Mouse (Mus musculus) lung, embryonic 14.5 days (tissue): ENCODE data around the gene Rapgef4. TPM values are rescaled to one million over a fixed set of nuclear protein-coding genes. Genes with fewer than 3 reads are reported as not detected.
"Not testable (repeated sequence)": the region's sequence is repeated elsewhere in the genome, so short reads cannot be mapped to it uniquely, and the experiment has no call there.

Experiments
- ATAC-seq: fragments of 200-750 bp; cut with Nextera tagmentation; 2 replicates; pipeline ENCODE4 v1.8.0; 2017; ENCODE audit warnings: mild to moderate bottlenecking, moderate TSS enrichment, moderate library complexity; ENCODE audit not compliant: insufficient read depth
- DNase-seq: peaks from one replicate; pipeline ENCODE4 v3.0.0-alpha.2; 2015
- H3K27ac ChIP-seq: fragments of 300-500 bp; sonication (generic); 2 replicates; pipeline ENCODE4 v1.5.1; 2014; ENCODE audit warnings: low read depth, mild to moderate bottlenecking, moderate library complexity
- H3K27me3 ChIP-seq: fragments of 300-500 bp; sonication (generic); 2 replicates; pipeline ENCODE4 v1.6.1; 2014; ENCODE audit warnings: low read length, control low read depth; ENCODE audit not compliant: insufficient read depth
- H3K36me3 ChIP-seq: fragments of 300-500 bp; sonication (generic); 2 replicates; pipeline ENCODE4 v1.6.1; 2014; ENCODE audit warnings: control low read depth; ENCODE audit not compliant: insufficient read depth
- H3K4me1 ChIP-seq: fragments of 300-500 bp; sonication (generic); 2 replicates; pipeline ENCODE4 v1.6.1; 2014; ENCODE audit warnings: antibody characterized with exemption, control low read depth; ENCODE audit not compliant: insufficient read depth
- H3K4me2 ChIP-seq: fragments of 300-500 bp; sonication (generic); 2 replicates; pipeline ENCODE4 v1.6.1; 2014; ENCODE audit warnings: mild to moderate bottlenecking
- H3K4me3 ChIP-seq: fragments of 300-500 bp; sonication (generic); 2 replicates; pipeline ENCODE4 v1.5.1; 2014; ENCODE audit warnings: low read depth, low read length
- H3K9ac ChIP-seq: fragments of 300-500 bp; sonication (generic); 2 replicates; pipeline ENCODE4 v1.6.1; 2014
- H3K9me3 ChIP-seq: fragments of 300-500 bp; sonication (generic); 2 replicates; pipeline ENCODE4 v1.6.1; 2016; ENCODE audit warnings: low read depth, low read length, control low read depth
- CTCF ChIP-seq: IDR thresholded peaks from 2 replicates; pipeline ENCODE4 v1.5.1; 2016; ENCODE audit warnings: antibody characterized with exemption, low read depth
- WGBS: fragments of 180-500 bp; shearing (Covaris S2); extraction: QIAGEN DNeasy Blood & Tissue Kit; methylation state at CpG from one replicate; pipeline ENCODE4 v1.1.7; 2014; 5-methylcytosine and 5-hydroxymethylcytosine counted together
- polyA plus RNA-seq: library from polyadenylated mRNA; unstranded; fragments of >200 nt; fragmentation: Nextera tagmentation; extraction: Ambion mirVana; gene quantifications from 2 replicates; pipeline ENCODE4 v1.2.1, GENCODE M21; 2014

Rapgef4 gene
- polyA plus RNA-seq, 1 experiment from 2014 or later = 3.5 TPM

DNA sequence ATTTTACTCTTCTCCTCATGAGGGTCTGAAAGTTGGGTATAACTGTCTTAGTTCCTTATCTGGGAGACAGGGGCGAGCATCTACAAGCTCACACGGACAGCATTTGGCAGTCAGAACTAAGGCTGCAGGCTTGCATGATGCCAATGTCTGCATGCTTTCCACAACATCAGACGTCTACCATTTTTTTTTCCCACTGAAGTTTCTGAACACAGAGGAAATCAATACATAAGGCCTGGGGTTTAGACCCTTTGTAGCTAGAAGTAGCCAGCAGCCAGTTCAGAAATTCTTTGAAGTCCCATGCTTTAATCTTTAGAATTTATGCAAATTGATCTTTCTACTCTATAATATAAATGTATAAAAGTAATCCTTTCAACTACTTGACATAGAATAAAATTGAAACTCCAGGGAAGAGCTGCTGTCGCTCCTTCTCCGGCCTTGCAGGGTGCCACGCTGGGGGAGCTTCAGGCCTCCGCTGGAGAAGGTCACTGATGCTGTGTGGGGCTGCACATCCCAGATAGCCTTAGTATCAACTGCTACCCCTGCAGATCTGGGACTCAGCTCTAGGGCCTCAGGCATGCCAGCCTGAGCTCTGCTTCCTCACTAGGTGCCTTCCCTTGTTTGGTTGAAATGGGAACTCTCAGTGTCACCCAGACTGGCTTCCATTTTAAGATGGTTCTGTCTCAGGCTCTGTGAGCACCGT is 148.7 kb downstream of the Rapgef4 start:
- H3K9ac ChIP-seq = no peak overlapping the region
- H3K9me3 ChIP-seq = no peaks in the 10 kb centered on the region
- H3K36me3 ChIP-seq = no peaks in the 10 kb centered on the region
- no peak overlapping the region for H3K4me2 ChIP-seq
- no peaks in the 10 kb centered on the region for H3K27me3 ChIP-seq
- no peaks in the 10 kb centered on the region for H3K4me1 ChIP-seq
- no peak overlapping the region for H3K27ac ChIP-seq
- H3K4me3 ChIP-seq = no peak overlapping the region
- DNase-seq = no peak
- WGBS = 81% methylated on average over 8 of the region's 8 CpGs
- no peak for ATAC-seq
- no peak for TF ChIP-seq CTCF

DNA sequence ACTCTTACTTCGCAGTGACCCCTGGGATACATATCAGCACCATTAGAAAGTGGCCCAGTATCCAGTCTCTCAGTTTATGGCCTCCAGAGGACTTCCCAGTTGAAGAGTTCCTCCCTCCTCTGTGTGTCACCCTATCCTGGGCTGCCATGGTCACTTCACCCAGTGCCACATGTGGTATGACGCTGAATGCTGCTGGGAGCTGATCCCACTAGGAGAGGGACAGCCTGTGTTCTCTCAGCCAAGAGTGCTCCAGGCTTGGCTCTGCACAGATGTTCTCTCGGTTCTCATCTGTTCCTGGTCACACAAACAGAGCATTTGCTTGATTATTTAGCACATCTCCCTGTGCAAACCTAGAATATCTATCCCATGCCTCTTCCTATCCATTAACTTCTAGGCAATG is 151.2 kb downstream of the Rapgef4 start:
- H3K4me1 ChIP-seq = peaks cover 3% of the 10 kb centered on the region; the same call in 1 of the 2 replicates
- no peak overlapping the region for H3K4me3 ChIP-seq
- no peak overlapping the region for H3K4me2 ChIP-seq
- no peak for TF ChIP-seq CTCF
- 84% methylated on average over 3 of the region's 3 CpGs for WGBS
- no peaks in the 10 kb centered on the region for H3K27me3 ChIP-seq
- H3K9ac ChIP-seq = no peak overlapping the region
- H3K9me3 ChIP-seq = no peaks in the 10 kb centered on the region
- ATAC-seq (no peak), DNase-seq (no peak)
- no peak overlapping the region for H3K27ac ChIP-seq
- no peaks in the 10 kb centered on the region for H3K36me3 ChIP-seq

DNA sequence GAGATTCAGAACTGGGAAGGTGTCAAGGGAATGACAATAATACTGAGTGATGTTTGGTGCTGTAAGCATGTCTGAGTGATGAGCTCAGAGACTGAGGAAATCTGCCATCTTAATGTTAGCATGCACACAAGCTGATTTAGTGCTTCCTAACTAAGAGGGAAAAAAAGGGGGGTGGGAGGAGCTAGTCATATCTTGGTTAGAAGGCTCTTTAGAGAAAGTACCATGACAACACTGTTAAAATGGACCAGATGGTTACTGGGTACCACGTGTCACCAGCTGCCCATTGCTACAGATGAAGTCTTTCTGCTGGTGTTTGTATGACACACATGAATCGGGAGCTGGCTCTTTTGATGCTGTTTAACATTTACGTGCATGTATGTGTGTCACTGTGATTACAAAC is 155.0 kb downstream of the Rapgef4 start:
- Histone ChIP-seq H3K4me3 (no peak overlapping the region), H3K36me3 (no peaks in the 10 kb centered on the region), H3K9ac (no peak overlapping the region), H3K4me1 (peaks cover 3% of the 10 kb centered on the region; the same call in 1 of the 2 replicates), H3K27ac (peak overlapping the region; percentile 22; the same call in 1 of the 2 replicates), H3K9me3 (no peaks in the 10 kb centered on the region), H3K4me2 (no peak overlapping the region), H3K27me3 (no peaks in the 10 kb centered on the region)
- DNase-seq = no peak
- TF ChIP-seq CTCF = no peak
- 53% methylated on average over 3 of the region's 3 CpGs for WGBS
- no peak for ATAC-seq

DNA sequence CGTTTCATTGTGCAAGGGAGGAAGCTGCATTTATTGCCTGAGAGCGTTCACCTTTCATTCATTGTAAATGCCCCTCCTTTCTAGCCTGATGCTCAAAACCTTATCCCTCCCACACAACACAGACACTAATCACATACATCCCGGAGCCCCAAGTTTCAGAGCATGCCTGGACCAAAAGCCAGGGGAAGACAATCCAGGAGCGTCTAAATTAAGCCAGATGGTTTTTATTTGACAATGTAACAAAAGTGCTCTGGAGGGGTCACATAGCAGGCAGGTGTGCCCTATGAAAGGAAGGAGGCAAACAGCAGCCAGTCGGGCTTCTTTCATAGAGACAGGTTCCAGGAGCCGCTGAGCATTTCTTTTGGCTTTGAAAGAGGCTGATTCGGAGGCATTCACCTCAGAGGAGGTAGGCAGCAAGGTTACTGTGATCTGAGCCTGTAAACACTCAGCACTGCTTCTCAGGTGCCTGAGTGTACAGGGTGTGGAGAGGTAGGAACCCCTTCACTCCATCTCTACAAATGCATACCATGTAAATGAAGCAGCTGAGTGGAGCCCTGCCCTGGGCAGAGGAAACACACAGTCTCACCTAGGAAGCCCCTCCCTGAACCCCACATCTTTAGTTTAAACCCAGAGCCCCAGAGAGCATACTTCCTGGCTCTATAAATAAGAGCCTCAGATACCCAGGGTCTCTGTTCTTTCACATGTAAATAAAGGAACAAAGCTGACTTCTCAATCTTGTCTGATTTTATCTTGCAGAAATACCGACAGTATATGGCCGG is 155.6 kb downstream of the Rapgef4 start:
- 45% methylated on average over 9 of the region's 9 CpGs for WGBS
- peak; percentile 66; the same call in 1 of the 2 replicates for ATAC-seq

DNA sequence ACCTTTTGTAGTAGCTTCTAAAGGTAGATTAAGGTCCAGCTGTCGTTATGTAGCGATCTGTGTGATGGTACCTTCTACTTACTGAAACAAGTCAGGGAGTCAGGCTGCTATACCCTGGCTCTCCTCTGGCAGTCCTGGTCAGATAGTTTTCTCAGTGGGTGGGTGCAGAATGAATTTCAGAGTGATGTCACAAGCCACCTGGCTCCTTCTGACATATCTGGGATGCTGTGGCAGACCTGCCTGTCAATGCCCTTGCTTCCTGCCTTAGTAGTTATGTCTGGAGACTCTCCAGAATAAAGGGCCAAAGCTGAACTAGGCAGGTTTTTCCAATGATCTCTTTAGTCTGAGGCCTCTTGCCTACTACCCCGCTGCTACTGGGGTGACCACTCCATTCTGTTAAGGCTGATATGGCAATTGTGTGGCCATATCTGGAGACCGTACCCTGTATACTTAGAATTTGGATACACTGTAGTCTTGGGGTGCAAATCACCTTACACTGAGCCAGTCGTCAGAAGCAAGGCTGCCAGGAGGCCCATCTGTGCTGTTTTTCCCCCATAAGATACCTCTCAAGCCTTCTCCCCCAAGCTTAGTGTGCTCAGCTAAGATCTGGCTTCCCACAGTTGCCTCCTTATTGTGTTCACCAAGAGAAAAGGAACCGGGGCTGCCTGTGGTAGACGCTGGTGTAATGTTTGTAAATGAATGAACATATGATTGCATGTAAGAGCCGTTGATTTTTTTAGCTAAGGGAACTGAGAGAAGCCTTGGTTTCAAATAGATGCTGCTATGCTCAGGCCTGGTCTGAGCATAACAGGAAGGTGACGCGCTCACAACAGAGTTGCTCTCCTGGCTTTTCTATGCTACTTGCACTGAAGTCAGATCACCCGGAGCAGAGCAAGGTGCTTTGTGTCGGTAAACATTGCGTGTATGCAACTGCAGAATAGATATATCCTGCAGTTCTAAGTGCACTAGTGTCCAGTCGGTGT is 159.1 kb downstream of the Rapgef4 start:
- DNase-seq (no peak), ATAC-seq (no peak)
- Histone ChIP-seq H3K4me2 (no peak overlapping the region), H3K27ac (no peak overlapping the region), H3K4me3 (no peak overlapping the region), H3K9me3 (no peaks in the 10 kb centered on the region), H3K9ac (no peak overlapping the region), H3K36me3 (no peaks in the 10 kb centered on the region), H3K4me1 (peaks cover 13% of the 10 kb centered on the region), H3K27me3 (no peaks in the 10 kb centered on the region)
- no peak for TF ChIP-seq CTCF
- WGBS = 79% methylated on average over 14 of the region's 14 CpGs

More for the DNA sequence above, 155.6 kb downstream of the Rapgef4 start:
- peak; percentile 20 for DNase-seq
- TF ChIP-seq CTCF = no peak
- Histone ChIP-seq H3K4me2 (no peak overlapping the region), H3K36me3 (no peaks in the 10 kb centered on the region), H3K4me1 (peaks cover 3% of the 10 kb centered on the region; the same call in 1 of the 2 replicates), H3K27me3 (no peaks in the 10 kb centered on the region), H3K27ac (peak overlapping the region; percentile 22; the same call in 1 of the 2 replicates), H3K4me3 (no peak overlapping the region), H3K9me3 (no peaks in the 10 kb centered on the region), H3K9ac (no peak overlapping the region)

DNA sequence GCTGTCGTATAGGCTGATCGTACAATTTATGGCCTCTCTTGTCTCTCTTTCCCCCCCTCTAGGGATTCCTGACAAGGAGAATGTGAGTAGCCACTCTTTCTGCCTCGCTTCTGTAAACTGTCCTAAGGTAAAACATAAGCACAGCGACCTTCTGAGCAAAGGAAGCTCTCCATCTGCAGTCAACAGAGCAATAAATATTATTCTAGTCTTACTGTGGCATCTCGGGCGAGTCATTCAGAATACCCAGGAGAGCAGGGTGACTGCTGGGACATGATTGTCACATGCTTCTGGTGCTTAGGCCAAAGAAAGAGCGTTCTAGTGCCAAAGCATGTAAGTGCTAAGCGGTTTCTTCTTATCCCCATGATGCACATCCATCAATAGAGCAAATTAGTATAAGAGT is 160.1 kb downstream of the Rapgef4 start:
- Histone ChIP-seq H3K9ac (no peak overlapping the region), H3K4me2 (no peak overlapping the region), H3K9me3 (no peaks in the 10 kb centered on the region), H3K4me3 (no peak overlapping the region), H3K27me3 (no peaks in the 10 kb centered on the region), H3K27ac (no peak overlapping the region), H3K36me3 (no peaks in the 10 kb centered on the region), H3K4me1 (peaks cover 22% of the 10 kb centered on the region)
- DNase-seq (no peak), ATAC-seq (no peak)
- 63% methylated on average over 8 of the region's 8 CpGs for WGBS
- no peak for TF ChIP-seq CTCF

DNA sequence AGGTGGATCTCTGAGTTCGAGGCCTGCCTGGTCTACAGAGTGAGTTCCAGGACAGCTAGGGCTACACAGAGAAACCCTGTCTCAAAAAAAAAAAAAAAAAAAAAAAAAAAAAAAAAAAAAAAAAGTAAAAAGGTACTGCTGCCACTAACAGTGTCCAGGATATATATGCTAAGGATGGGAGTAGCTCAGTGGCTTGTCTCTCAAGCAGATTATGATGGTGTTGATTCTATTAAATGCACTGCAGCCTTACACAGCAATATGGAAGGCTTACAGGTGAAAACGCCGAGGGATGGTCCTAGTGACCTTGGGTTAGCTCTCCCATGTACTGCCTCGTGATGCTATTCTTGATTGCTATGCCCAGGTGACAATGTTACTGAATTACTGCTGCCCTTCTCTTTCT is 160.7 kb downstream of the Rapgef4 start:
- peaks cover 20% of the 10 kb centered on the region for H3K4me1 ChIP-seq
- not testable (repeated sequence) for H3K4me2 ChIP-seq, H3K27me3 ChIP-seq, DNase-seq, H3K27ac ChIP-seq, H3K36me3 ChIP-seq, H3K4me3 ChIP-seq, H3K9ac ChIP-seq, ATAC-seq, H3K9me3 ChIP-seq
- 91% methylated on average over 4 of the region's 4 CpGs for WGBS
